Mouse (Mus musculus) intestine, postnatal 0 days (tissue): ENCODE results near the gene Myo1g. TPM values are rescaled to one million over a fixed set of nuclear protein-coding genes. Genes with fewer than 3 reads are reported as not detected.
"Not testable (repeated sequence)": the region's sequence is repeated elsewhere in the genome, so short reads cannot be mapped to it uniquely, and the experiment has no call there.

Source experiments
- ATAC-seq: fragments of 200-750 bp; cut with Nextera tagmentation; 2 replicates; pipeline ENCODE4 v1.8.0; 2017; ENCODE audit warnings: mild to moderate bottlenecking, moderate TSS enrichment, moderate library complexity
- H3K27ac ChIP-seq: fragments of 300-500 bp; sonication (generic); 2 replicates; pipeline ENCODE4 v1.5.1; 2014; ENCODE audit warnings: mild to moderate bottlenecking, low read depth, low read length, moderate library complexity
- H3K27me3 ChIP-seq: fragments of 300-500 bp; sonication (generic); replicated peaks from 2 replicates; pipeline ENCODE4 v1.6.1; 2014; ENCODE audit warnings: low read length, mixed read lengths; ENCODE audit not compliant: control insufficient read depth, insufficient read depth
- H3K36me3 ChIP-seq: fragments of 300-500 bp; sonication (generic); 2 replicates; pipeline ENCODE4 v1.6.1; 2014; ENCODE audit warnings: mild to moderate bottlenecking, moderate library complexity; ENCODE audit not compliant: control insufficient read depth, insufficient read depth
- H3K4me1 ChIP-seq: fragments of 300-500 bp; sonication (generic); replicated peaks from 2 replicates; pipeline ENCODE4 v1.6.1; 2014; ENCODE audit warnings: antibody characterized with exemption, low read length, mixed read lengths; ENCODE audit not compliant: control insufficient read depth, insufficient read depth
- H3K4me2 ChIP-seq: fragments of 300-500 bp; sonication (generic); replicated peaks from 2 replicates; pipeline ENCODE4 v1.6.1; 2014; ENCODE audit warnings: low read depth, mild to moderate bottlenecking, moderate library complexity
- H3K4me3 ChIP-seq: fragments of 300-500 bp; sonication (generic); 2 replicates; pipeline ENCODE4 v1.5.1; 2014; ENCODE audit warnings: low read depth, low read length
- H3K9ac ChIP-seq: fragments of 300-500 bp; sonication (generic); 2 replicates; pipeline ENCODE4 v1.6.1; 2014; ENCODE audit warnings: mild to moderate bottlenecking, low read depth, low read length
- H3K9me3 ChIP-seq: fragments of 300-500 bp; sonication (generic); 2 replicates; pipeline ENCODE4 v1.6.1; 2016; ENCODE audit warnings: mixed run types; ENCODE audit not compliant: control insufficient read depth
- CTCF ChIP-seq: sonication (generic); IDR thresholded peaks from 2 replicates; pipeline ENCODE4 v1.5.1; 2016; ENCODE audit warnings: low read depth, mild to moderate bottlenecking, control low read depth, antibody characterized with exemption, moderate library complexity
- WGBS: fragments of 180-500 bp; shearing (Covaris S2); extraction: QIAGEN DNeasy Blood & Tissue Kit; methylation state at CpG from one replicate; pipeline ENCODE4 v1.1.7; 2014; 5-methylcytosine and 5-hydroxymethylcytosine counted together
- polyA plus RNA-seq: library from polyadenylated mRNA; unstranded; fragments of >200 nt; fragmentation: Nextera tagmentation; extraction: Ambion mirVana; gene quantifications from 2 replicates; pipeline ENCODE4 v1.2.1, GENCODE M21; 2015

The Myo1g gene
- polyA plus RNA-seq, 1 experiment from 2014 or later: 0.87 TPM

GRCm38 (mm10) chr11:6526526-6527255 is 5.9 kb upstream of the Myo1g start:
- Histone ChIP-seq H3K27ac (0 out of 2 replicates have a peak overlapping the region, but pooled peaks have one; percentile 41), H3K4me2 (peak overlapping the region; percentile 84), H3K36me3 (peaks cover 26% of the 10 kb centered on the region), H3K4me3 (peak overlapping the region; percentile 60), H3K9ac (peak overlapping the region; percentile 57; the same call in 1 of the 2 replicates)
- WGBS: 40% methylated on average over 12 of the region's 16 CpGs
- H3K27me3 ChIP-seq, H3K4me1 ChIP-seq, ATAC-seq, H3K9me3 ChIP-seq: not testable (repeated sequence)
- TF ChIP-seq CTCF: peak; percentile 45

- Histone ChIP-seq H3K27ac (no peak overlapping the region), H3K4me3 (no peak overlapping the region), H3K9ac (no peak overlapping the region), H3K4me2 (no peak overlapping the region), H3K9me3 (no peaks in the 10 kb centered on the region), H3K4me1 (no peaks in the 10 kb centered on the region; the same call in 1 of the 2 replicates), H3K36me3 (peaks cover 26% of the 10 kb centered on the region), H3K27me3 (no peaks in the 10 kb centered on the region)
- ATAC-seq: no peak
- no peak for TF ChIP-seq CTCF
- WGBS: 97% methylated on average over 1 of the region's 1 CpGs
Observed at GRCm38 (mm10) chr11:6525241-6525640, 4.5 kb upstream of the Myo1g start.

- no peak for TF ChIP-seq CTCF
- no peaks in the 10 kb centered on the region; the same call in 1 of the 2 replicates for H3K4me1 ChIP-seq
- H3K27me3 ChIP-seq: no peaks in the 10 kb centered on the region
- H3K4me2 ChIP-seq: no peak overlapping the region
- no peak for ATAC-seq
- H3K9me3 ChIP-seq: no peaks in the 10 kb centered on the region
- 94% methylated on average over 4 of the region's 4 CpGs for WGBS
- peaks cover 26% of the 10 kb centered on the region for H3K36me3 ChIP-seq
- H3K9ac ChIP-seq: no peak overlapping the region
- no peak overlapping the region for H3K27ac ChIP-seq
- no peak overlapping the region for H3K4me3 ChIP-seq
Observed at GRCm38 (mm10) chr11:6524880-6525238, 4.1 kb upstream of the Myo1g start.

DNA sequence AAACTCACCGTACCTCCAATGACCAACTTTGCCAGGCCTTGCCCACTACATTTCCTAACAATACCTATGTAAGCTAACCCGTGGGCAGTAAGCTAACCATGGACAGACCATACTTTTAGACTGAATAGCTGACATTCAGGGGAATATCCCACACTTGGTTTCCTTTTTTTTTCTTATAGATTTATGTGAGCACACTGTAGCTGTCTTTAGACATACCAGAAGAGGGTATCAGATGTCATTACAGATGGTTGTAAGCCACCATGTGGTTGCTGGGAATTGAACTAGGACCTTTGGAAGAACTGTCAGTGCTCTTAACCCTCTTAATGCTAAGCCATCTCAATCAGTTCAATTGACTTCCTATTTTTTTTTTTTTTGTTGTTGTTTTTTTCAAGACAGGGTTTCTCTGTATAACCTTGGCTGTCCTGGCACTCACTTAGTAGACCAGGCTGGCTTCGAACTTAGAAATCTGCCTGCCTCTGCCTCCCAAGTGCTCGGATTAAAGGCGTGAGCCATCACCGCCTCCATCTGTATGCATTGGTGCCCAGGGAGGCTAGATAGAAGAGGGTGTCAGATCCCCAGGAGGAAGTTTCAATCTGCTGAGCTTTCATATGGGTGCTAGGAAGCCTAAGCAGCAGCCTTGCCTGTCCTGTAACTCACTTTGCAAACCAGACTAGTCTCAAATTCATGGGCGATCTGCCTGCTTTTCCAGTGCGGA is 3.6 kb upstream of the Myo1g start:
- Histone ChIP-seq H3K27me3 (no peaks in the 10 kb centered on the region), H3K4me3 (no peak overlapping the region), H3K4me1 (no peaks in the 10 kb centered on the region; the same call in 1 of the 2 replicates), H3K9me3 (no peaks in the 10 kb centered on the region), H3K27ac (no peak overlapping the region), H3K9ac (no peak overlapping the region), H3K36me3 (peaks cover 26% of the 10 kb centered on the region), H3K4me2 (no peak overlapping the region)
- WGBS: 89% methylated on average over 8 of the region's 8 CpGs
- no peak for TF ChIP-seq CTCF
- ATAC-seq: no peak

- H3K9me3 ChIP-seq: no peaks in the 10 kb centered on the region
- H3K4me3 ChIP-seq: no peak overlapping the region
- no peak overlapping the region for H3K4me2 ChIP-seq
- H3K4me1 ChIP-seq: no peaks in the 10 kb centered on the region; the same call in 1 of the 2 replicates
- TF ChIP-seq CTCF: peak; percentile 54
- H3K9ac ChIP-seq: no peak overlapping the region
- 21% methylated on average over 1 of the region's 1 CpGs for WGBS
- H3K27me3 ChIP-seq: no peaks in the 10 kb centered on the region
- H3K36me3 ChIP-seq: peaks cover 26% of the 10 kb centered on the region
- no peak for ATAC-seq
- no peak overlapping the region for H3K27ac ChIP-seq
Observed at GRCm38 (mm10) chr11:6523662-6524088, 2.9 kb upstream of the Myo1g start.

DNA sequence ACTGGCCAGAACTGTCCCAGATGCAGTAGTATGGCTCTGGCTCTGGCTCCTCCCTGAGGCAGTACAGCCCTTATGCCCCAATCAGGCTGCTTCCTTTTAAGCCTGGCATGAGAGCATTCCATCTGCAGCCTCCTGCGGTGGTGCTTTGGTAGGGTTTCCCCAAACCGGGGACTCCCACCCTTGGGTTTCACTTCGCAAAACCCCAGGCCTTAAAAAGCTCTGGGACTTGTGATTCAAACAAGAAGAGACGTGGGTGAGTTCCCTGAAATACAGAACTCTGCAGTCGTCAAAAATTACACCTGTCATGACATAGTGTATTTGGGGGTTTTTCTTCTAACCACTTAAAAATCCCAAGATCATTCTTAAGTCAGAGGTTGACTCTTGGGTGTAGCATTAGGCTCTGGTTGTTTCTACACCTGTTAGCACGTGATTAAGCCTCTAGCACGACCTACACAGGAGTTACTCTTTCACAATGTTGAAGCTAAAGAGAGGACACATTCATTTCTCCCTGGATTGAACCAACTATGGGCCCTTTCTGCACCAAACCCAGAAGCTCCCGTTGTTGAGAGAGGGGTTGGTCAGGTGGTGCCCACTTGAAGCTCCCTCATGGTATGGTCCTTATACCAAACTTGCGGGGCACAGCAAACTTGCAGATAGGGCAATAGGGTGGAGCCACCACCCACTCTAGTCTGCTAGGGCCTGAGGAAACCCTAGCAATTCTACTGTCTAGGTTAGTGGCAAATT is 2.2 kb upstream of the Myo1g start:
- no peak for TF ChIP-seq CTCF
- Histone ChIP-seq H3K27me3 (no peaks in the 10 kb centered on the region), H3K4me1 (no peaks in the 10 kb centered on the region; the same call in 1 of the 2 replicates), H3K4me2 (no peak overlapping the region), H3K36me3 (peaks cover 26% of the 10 kb centered on the region), H3K27ac (no peak overlapping the region), H3K9ac (no peak overlapping the region), H3K4me3 (no peak overlapping the region), H3K9me3 (no peaks in the 10 kb centered on the region)
- ATAC-seq: no peak
- 70% methylated on average over 9 of the region's 9 CpGs for WGBS
